Mouse (Mus musculus): ENCODE data around the gene C1qbp. TPM values are rescaled to one million over a fixed set of nuclear protein-coding genes. Genes with fewer than 3 reads are reported as not detected.

Gene C1qbp
- polyA plus RNA-seq, 1 experiment from 2014 or later, result 170 TPM

DNA sequence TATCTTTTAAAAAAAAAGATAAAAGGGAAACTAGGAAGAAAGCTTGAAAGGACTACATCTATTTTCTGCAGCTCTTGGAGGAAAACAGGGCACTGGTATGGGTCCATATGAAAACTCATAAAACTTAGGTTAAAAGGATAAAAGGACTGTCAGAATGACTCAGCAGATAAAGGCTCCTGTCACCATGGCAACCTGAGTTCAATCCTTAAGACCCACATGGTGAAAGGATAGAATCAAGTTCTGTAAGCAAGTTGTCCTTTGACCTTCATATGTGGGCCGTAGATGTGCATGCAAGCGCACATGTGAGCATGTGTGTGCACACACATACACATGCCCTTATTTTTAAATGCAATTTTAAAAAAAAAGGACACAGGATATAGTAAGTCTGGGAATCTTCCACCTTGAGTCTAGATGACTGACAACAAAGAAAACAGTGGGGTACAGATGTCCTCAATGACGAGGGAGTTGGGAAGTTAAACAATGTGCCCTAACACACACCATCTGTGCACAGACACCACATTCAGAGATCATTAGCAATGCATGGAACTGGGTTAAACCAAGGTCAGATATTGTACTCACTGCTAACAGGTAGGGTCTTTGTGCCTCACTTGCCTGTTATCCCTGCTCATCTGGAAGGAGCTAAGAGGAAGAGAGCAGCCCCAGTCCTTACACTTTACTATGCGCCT lies 18.5 kb downstream of the C1qbp start:
- ATAC-seq, result no peak
- peaks cover 13% of the 10 kb centered on the region for H3K4me1 ChIP-seq (ENCODE audit: control insufficient read depth, insufficient read depth, low read length)
- H3K4me3 ChIP-seq (ENCODE audit: low read depth, low read length), result no peak overlapping the region
- H3K27ac ChIP-seq (ENCODE audit: low read length), result no peak overlapping the region
- H3K27me3 ChIP-seq (ENCODE audit: control insufficient read depth, insufficient read depth, low read depth, low read length), result no peaks in the 10 kb centered on the region
- H3K9ac ChIP-seq (ENCODE audit: low read depth, low read length), result no peak overlapping the region
- no peaks in the 10 kb centered on the region for H3K9me3 ChIP-seq (replicated peaks; ENCODE audit: control insufficient read depth, low read length, poor library complexity, severe bottlenecking)
- H3K36me3 ChIP-seq (ENCODE audit: control insufficient read depth, insufficient read depth, low read length), result peaks cover 30% of the 10 kb centered on the region
- H3K4me2 ChIP-seq (ENCODE audit: low read length), result no peak overlapping the region
- WGBS, result 76% methylated on average over 4 of the region's 4 CpGs

DNA sequence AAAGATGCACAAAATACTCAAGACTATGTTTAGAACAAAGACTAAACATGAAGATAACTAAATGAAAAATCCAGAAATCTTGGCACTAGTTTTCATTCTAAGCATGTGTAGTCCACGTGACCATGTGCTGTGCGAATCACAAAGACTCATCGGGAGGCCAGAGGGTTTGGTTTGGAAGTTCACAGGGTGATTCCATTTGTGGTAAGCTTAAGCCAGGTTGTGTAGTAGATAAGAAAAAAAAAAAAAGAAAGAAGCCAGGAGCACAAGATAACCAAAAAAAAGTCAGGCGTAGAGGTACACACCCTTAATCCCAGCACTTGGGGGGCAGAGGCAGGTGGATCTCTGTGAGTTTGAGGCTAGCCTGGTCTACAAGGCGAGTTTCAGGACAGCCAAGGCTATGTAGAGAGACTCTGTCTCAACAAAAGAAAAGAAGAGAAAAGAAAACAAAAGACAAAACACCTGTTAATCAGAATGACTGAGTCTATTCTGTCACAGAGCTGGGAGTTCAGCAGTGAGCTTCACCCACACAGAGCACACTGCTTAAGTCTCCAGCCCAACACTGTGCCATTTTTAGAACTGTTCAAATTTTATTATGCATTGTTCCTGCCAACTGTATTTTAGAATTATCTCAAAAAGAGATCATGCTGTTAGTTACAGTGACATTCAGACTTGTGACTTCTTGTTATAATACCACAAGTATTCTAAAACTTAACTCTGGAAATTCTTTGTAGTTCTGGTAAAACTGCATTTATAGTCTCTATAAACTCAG lies 21.9 kb downstream of the C1qbp start:
- H3K4me2 ChIP-seq (ENCODE audit: low read length), result no peak overlapping the region
- no peak overlapping the region for H3K9ac ChIP-seq (ENCODE audit: low read depth, low read length)
- H3K4me1 ChIP-seq (ENCODE audit: control insufficient read depth, insufficient read depth, low read length), result no peaks in the 10 kb centered on the region
- ATAC-seq, result no peak
- WGBS, result 90% methylated on average over 5 of the region's 5 CpGs
- no peak overlapping the region for H3K4me3 ChIP-seq (ENCODE audit: low read depth, low read length)
- H3K27me3 ChIP-seq (ENCODE audit: control insufficient read depth, insufficient read depth, low read depth, low read length), result no peaks in the 10 kb centered on the region
- no peak overlapping the region for H3K27ac ChIP-seq (ENCODE audit: low read length)
- peaks cover 46% of the 10 kb centered on the region for H3K36me3 ChIP-seq (ENCODE audit: control insufficient read depth, insufficient read depth, low read length)
- H3K9me3 ChIP-seq (replicated peaks; ENCODE audit: control insufficient read depth, low read length, poor library complexity, severe bottlenecking), result no peaks in the 10 kb centered on the region

DNA sequence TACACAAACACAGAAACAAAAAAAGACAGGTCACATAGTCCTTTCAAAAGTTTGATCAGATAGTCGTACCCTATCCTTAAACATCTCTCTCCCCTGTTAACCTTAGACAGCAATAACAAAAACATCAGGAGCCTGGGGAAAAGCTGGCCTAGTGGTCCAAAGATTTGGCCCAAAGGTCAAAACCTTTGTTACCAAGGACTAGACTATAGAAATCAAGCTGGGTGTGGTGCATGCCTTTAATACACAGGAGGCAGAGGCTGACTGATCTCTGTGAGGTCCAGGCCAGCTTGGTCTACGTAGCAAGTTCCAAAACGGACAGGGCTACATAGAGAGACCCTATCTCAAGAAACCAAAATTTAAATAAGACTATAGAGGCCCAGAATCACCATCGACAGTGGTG lies 28.1 kb downstream of the C1qbp start:
- peaks cover 58% of the 10 kb centered on the region for H3K36me3 ChIP-seq (ENCODE audit: control insufficient read depth, insufficient read depth, low read length)
- H3K27me3 ChIP-seq (ENCODE audit: control insufficient read depth, insufficient read depth, low read depth, low read length), result no peaks in the 10 kb centered on the region
- H3K9ac ChIP-seq (ENCODE audit: low read depth, low read length), result no peak overlapping the region
- no peak for ATAC-seq
- no peaks in the 10 kb centered on the region for H3K4me1 ChIP-seq (ENCODE audit: control insufficient read depth, insufficient read depth, low read length)
- no peak overlapping the region for H3K4me2 ChIP-seq (ENCODE audit: low read length)
- H3K4me3 ChIP-seq (ENCODE audit: low read depth, low read length), result no peak overlapping the region
- no peaks in the 10 kb centered on the region for H3K9me3 ChIP-seq (replicated peaks; ENCODE audit: control insufficient read depth, low read length, poor library complexity, severe bottlenecking)
- WGBS, result 91% methylated on average over 4 of the region's 4 CpGs
- no peak overlapping the region for H3K27ac ChIP-seq (ENCODE audit: low read length)

DNA sequence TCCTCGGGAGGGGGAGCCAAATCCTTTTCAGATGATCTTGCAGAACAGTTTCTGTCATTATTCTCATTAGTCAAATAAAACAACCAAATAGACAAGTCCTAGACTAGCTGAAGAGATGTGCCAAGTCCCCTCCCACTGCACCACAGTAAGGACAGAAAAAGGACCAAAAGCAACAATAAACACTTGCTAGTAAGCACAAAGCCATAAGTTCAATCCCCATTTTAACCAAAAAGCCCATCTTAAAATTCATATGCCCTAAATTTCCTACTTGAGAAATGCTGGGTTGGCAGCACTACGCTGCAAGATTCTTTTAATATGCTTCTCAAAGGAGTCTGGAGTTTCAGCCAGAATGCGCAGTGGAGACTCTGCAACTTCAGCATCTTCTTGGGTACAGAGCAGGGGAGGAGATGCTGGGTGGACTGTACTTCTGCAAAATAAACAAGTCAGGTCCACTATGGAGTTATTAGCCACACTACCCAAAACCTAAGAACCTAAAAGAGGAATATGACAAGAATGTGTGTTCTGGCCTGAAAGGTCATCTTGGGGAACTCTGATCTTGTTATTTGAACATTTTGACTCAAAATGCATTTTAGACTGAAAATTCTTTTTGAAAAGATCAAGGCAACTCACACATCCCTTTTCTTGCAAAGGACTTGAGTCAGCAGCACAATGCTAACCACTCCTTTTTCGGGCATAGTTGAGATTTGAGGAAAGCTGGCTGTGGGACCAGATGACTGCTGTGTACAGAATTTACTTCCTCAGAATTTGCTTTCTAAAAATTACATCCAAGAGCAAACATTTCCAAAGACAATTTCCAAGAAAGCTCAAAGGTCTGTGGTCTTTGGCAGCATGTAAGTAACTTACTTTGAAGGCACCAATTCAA lies 37.6 kb downstream of the C1qbp start:
- Histone ChIP-seq H3K4me1 (ENCODE audit: control insufficient read depth, insufficient read depth, low read length) (no peaks in the 10 kb centered on the region), H3K9ac (ENCODE audit: low read depth, low read length) (no peak overlapping the region), H3K36me3 (ENCODE audit: control insufficient read depth, insufficient read depth, low read length) (peaks cover 65% of the 10 kb centered on the region), H3K9me3 (replicated peaks; ENCODE audit: control insufficient read depth, low read length, poor library complexity, severe bottlenecking) (no peaks in the 10 kb centered on the region), H3K27ac (ENCODE audit: low read length) (no peak overlapping the region), H3K27me3 (ENCODE audit: control insufficient read depth, insufficient read depth, low read depth, low read length) (no peaks in the 10 kb centered on the region), H3K4me3 (ENCODE audit: low read depth, low read length) (no peak overlapping the region), H3K4me2 (ENCODE audit: low read length) (no peak overlapping the region)
- WGBS, result 86% methylated on average over 4 of the region's 4 CpGs
- no peak for ATAC-seq

DNA sequence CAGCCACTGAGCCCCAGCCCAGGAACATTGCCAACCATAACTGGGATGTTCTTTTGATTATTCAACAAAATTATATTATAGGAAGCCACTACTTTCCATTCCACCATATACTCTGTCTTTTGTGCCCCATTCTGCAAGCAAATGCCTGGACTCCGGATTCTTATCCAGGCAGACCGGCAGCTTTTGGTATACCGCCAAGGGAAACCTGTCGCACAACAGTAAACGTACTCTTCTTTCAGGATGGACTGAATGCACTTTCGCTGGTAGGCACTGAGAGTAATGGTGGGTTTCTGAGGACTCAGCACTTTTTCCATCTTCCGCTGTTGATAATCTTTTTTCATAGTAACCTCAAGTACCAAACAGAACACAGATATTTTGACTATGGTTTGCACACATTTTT lies 39.2 kb downstream of the C1qbp start:
- WGBS, result 94% methylated on average over 7 of the region's 7 CpGs
- Histone ChIP-seq H3K36me3 (ENCODE audit: control insufficient read depth, insufficient read depth, low read length) (peaks cover 60% of the 10 kb centered on the region), H3K27ac (ENCODE audit: low read length) (no peak overlapping the region), H3K4me3 (ENCODE audit: low read depth, low read length) (no peak overlapping the region), H3K4me1 (ENCODE audit: control insufficient read depth, insufficient read depth, low read length) (no peaks in the 10 kb centered on the region), H3K9ac (ENCODE audit: low read depth, low read length) (no peak overlapping the region), H3K27me3 (ENCODE audit: control insufficient read depth, insufficient read depth, low read depth, low read length) (no peaks in the 10 kb centered on the region), H3K4me2 (ENCODE audit: low read length) (no peak overlapping the region), H3K9me3 (replicated peaks; ENCODE audit: control insufficient read depth, low read length, poor library complexity, severe bottlenecking) (no peaks in the 10 kb centered on the region)
- ATAC-seq, result no peak

DNA sequence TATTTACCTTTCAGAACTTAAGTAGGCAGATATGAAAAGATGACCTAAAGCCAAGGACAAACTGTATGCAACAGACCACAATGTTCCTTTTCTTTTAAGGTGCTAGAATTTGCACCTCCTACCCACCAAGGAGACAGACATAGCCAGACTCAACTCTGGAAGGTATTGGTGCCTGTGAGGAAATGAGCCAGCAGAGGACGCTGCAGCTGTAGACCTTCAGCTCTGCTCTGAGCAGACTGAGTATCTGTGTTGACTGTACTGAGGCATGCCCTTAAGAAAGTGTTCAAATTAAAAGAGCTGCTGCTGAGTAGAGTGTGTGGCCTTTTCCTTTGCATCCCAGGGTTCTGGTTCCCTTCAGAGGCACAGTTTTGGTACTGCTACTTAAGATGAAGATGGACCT lies 40.2 kb downstream of the C1qbp start:
- no peak for ATAC-seq
- Histone ChIP-seq H3K4me2 (ENCODE audit: low read length) (no peak overlapping the region), H3K9me3 (replicated peaks; ENCODE audit: control insufficient read depth, low read length, poor library complexity, severe bottlenecking) (no peaks in the 10 kb centered on the region), H3K4me3 (ENCODE audit: low read depth, low read length) (no peak overlapping the region), H3K4me1 (ENCODE audit: control insufficient read depth, insufficient read depth, low read length) (no peaks in the 10 kb centered on the region), H3K27ac (ENCODE audit: low read length) (no peak overlapping the region), H3K9ac (ENCODE audit: low read depth, low read length) (no peak overlapping the region), H3K27me3 (ENCODE audit: control insufficient read depth, insufficient read depth, low read depth, low read length) (no peaks in the 10 kb centered on the region), H3K36me3 (ENCODE audit: control insufficient read depth, insufficient read depth, low read length) (peaks cover 56% of the 10 kb centered on the region)
- 100% methylated on average over 1 of the region's 1 CpGs for WGBS

DNA sequence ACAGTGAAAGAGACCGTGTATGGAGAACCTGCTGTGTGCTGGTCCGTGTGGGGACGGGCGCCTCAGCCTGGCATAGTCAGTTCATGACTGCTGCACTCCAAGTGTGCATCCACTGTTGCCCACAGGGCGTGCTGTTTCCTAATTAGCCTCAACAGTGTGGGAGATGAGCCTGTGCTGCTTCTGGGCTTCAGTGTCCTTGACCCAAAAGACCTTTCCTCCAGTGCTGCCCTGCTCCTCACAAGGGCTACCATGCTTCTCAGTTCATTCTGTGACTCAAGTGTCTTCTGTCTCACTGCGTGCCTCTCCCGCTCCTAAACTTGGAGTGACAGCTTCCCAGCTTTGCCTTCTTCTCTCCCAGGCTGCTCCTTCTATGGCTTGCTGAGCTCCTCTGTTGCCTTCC lies 47.5 kb downstream of the C1qbp start:
- no peak overlapping the region for H3K27ac ChIP-seq (ENCODE audit: low read length)
- H3K4me3 ChIP-seq (ENCODE audit: low read depth, low read length), result no peak overlapping the region
- WGBS, result 85% methylated on average over 7 of the region's 7 CpGs
- H3K36me3 ChIP-seq (ENCODE audit: control insufficient read depth, insufficient read depth, low read length), result peaks cover 35% of the 10 kb centered on the region
- no peaks in the 10 kb centered on the region for H3K4me1 ChIP-seq (ENCODE audit: control insufficient read depth, insufficient read depth, low read length)
- no peak overlapping the region for H3K9ac ChIP-seq (ENCODE audit: low read depth, low read length)
- ATAC-seq, result no peak
- no peaks in the 10 kb centered on the region for H3K9me3 ChIP-seq (replicated peaks; ENCODE audit: control insufficient read depth, low read length, poor library complexity, severe bottlenecking)
- no peaks in the 10 kb centered on the region for H3K27me3 ChIP-seq (ENCODE audit: control insufficient read depth, insufficient read depth, low read depth, low read length)
- H3K4me2 ChIP-seq (ENCODE audit: low read length), result no peak overlapping the region

DNA sequence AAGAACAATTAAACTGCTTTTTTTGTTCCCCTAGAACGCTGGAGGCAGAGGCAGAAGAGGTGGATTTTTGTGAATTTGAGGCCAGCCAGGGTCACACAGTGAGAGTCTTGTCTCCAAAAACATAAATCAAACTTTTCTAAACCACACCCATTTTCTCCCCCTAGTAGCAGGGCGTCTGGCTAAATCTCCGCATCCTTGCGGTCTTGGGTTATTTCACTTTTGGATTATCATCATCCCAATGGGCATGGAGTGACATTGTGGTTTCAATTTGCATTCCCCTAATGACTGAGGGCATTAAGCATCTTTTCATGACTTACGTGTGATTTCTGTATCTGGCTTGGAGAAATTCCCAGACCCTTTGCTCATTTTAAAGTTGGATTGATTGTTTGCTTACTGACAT lies 51.4 kb downstream of the C1qbp start:
- H3K4me1 ChIP-seq (ENCODE audit: control insufficient read depth, insufficient read depth, low read length), result no peaks in the 10 kb centered on the region
- H3K4me3 ChIP-seq (ENCODE audit: low read depth, low read length), result no peak overlapping the region
- no peaks in the 10 kb centered on the region for H3K9me3 ChIP-seq (replicated peaks; ENCODE audit: control insufficient read depth, low read length, poor library complexity, severe bottlenecking)
- H3K27ac ChIP-seq (ENCODE audit: low read length), result no peak overlapping the region
- H3K27me3 ChIP-seq (ENCODE audit: control insufficient read depth, insufficient read depth, low read depth, low read length), result no peaks in the 10 kb centered on the region
- WGBS, result 87% methylated on average over 5 of the region's 5 CpGs
- peaks cover 21% of the 10 kb centered on the region for H3K36me3 ChIP-seq (ENCODE audit: control insufficient read depth, insufficient read depth, low read length)
- ATAC-seq, result no peak
- no peak overlapping the region for H3K9ac ChIP-seq (ENCODE audit: low read depth, low read length)
- H3K4me2 ChIP-seq (ENCODE audit: low read length), result no peak overlapping the region

All from midbrain, embryonic 16.5 days (tissue).